Mouse (Mus musculus) limb, embryonic 11.5 days (tissue): ENCODE measurements around the gene Dner. TPM values are rescaled to one million over a fixed set of nuclear protein-coding genes. Genes with fewer than 3 reads are reported as not detected.
A peak's percentile ranks its signal among the peaks of the same experiment; 100 is the strongest.

Experiments used
- ATAC-seq: fragments of 200-750 bp; cut with Nextera tagmentation; 2 replicates; pipeline ENCODE4 v1.8.0; 2017; ENCODE audit warnings: low read depth; ENCODE audit not compliant: insufficient number of reproducible peaks, low FRiP score, low TSS enrichment
- DNase-seq: peaks from one replicate; pipeline ENCODE4 v3.0.0-alpha.2; 2015; ENCODE audit warnings: low spot score
- H3K27ac ChIP-seq: fragments of 300-500 bp; sonication (generic); replicated peaks from 2 replicates; pipeline ENCODE4 v1.5.1; 2014; ENCODE audit warnings: low read depth, mild to moderate bottlenecking, low read length
- H3K27me3 ChIP-seq: fragments of 300-500 bp; sonication (generic); 2 replicates; pipeline ENCODE4 v1.6.1; 2014; ENCODE audit warnings: mild to moderate bottlenecking, low read length, mixed read lengths; ENCODE audit not compliant: control insufficient read depth, insufficient read depth
- H3K36me3 ChIP-seq: fragments of 300-500 bp; sonication (generic); 2 replicates; pipeline ENCODE4 v1.6.1; 2014; ENCODE audit warnings: mild to moderate bottlenecking, low read length, moderate library complexity, mixed read lengths; ENCODE audit not compliant: control insufficient read depth, insufficient read depth
- H3K4me1 ChIP-seq: fragments of 300-500 bp; sonication (generic); 2 replicates; pipeline ENCODE4 v1.6.1; 2014; ENCODE audit warnings: low read length, mixed read lengths; ENCODE audit not compliant: control insufficient read depth, insufficient read depth
- H3K4me2 ChIP-seq: fragments of 300-500 bp; sonication (generic); 2 replicates; pipeline ENCODE4 v1.6.1; 2014; ENCODE audit warnings: low read depth, mild to moderate bottlenecking, moderate library complexity; ENCODE audit not compliant: severe bottlenecking
- H3K4me3 ChIP-seq: fragments of 300-500 bp; sonication (generic); 2 replicates; pipeline ENCODE4 v1.5.1; 2014; ENCODE audit warnings: low read depth, low read length
- H3K9ac ChIP-seq: fragments of 300-500 bp; sonication (generic); 2 replicates; pipeline ENCODE4 v1.6.1; 2014; ENCODE audit warnings: mild to moderate bottlenecking, low read length
- H3K9me3 ChIP-seq: fragments of 300-500 bp; sonication (generic); 2 replicates; pipeline ENCODE4 v1.6.1; 2016; ENCODE audit warnings: low read length; ENCODE audit not compliant: control insufficient read depth
- WGBS: fragments of 180-500 bp; shearing (Covaris S2); extraction: QIAGEN DNeasy Blood & Tissue Kit; methylation state at CpG from one replicate; pipeline ENCODE4 v1.1.7; 2014; 5-methylcytosine and 5-hydroxymethylcytosine counted together
- polyA plus RNA-seq: library from polyadenylated mRNA; unstranded; fragments of >200 nt; fragmentation: Nextera tagmentation; extraction: Ambion mirVana; gene quantifications from 2 replicates; pipeline ENCODE4 v1.2.1, GENCODE M21; 2014

Dner gene
- polyA plus RNA-seq, 1 experiment from 2014 or later = 1.1 TPM

DNA sequence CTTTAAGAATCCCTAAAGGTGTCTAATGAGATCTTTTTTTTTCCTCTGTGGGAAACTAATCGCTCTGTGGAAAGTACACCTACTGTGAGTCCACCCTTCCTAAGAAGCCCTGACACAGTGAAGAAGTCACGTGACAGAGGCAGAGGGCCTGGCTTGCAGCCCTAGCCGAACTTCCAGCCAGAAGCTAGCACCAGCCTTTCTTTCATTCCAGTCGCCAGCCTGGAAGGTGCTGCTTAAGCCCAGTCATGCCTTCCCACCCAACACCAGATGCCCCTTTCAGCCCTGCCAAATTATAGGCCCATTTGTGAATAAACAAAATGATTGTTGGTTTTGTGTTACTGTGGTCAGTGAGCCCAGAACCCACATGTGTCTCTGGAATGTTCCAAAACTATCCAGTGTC lies 28.4 kb downstream of the Dner start:
- H3K4me1 ChIP-seq = no peaks in the 10 kb centered on the region
- no peaks in the 10 kb centered on the region for H3K9me3 ChIP-seq
- DNase-seq (no peak), ATAC-seq (no peak)
- 79% methylated on average over 4 of the region's 4 CpGs for WGBS
- no peaks in the 10 kb centered on the region for H3K36me3 ChIP-seq
- H3K4me3 ChIP-seq = no peak overlapping the region
- no peaks in the 10 kb centered on the region for H3K27me3 ChIP-seq
- H3K4me2 ChIP-seq = no peak overlapping the region
- no peak overlapping the region for H3K9ac ChIP-seq
- no peak overlapping the region for H3K27ac ChIP-seq

DNA sequence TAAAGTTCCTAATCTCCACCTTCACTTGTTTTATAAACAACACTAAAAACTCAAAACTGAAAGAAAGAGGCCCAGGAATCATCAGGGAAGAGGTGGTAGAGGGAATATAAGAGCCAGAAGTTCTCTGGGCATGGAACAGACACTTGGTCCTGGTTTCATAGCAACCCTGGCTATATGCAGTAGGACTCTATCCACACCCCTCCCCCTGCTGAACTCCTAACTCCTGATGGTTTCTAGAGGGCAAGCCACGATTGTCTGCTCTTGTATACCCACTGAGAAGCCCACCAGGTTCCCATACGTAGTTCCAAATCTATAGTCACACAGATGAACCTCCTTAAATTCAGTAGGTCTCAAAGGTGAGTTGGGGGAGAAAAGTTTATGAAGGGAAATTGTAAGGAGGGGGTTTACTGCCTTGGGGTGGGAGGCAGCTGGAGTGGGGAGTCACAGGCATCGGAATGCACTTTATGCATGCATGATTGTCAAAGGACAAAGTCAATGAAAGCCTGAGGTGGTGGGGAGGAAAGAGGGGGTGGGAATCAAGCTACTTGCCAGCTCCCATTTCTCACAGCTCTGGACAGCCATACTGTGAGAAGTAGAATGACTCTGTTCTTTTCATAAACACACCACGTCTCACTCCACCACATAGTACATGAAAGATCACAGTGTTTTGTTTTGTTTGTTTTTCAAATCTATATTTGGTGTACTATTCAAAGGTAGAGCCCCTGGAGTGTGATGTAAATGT lies 31.5 kb downstream of the Dner start:
- H3K27ac ChIP-seq = no peak overlapping the region
- no peaks in the 10 kb centered on the region for H3K36me3 ChIP-seq
- H3K4me2 ChIP-seq = no peak overlapping the region
- no peak for DNase-seq
- H3K27me3 ChIP-seq = no peaks in the 10 kb centered on the region
- H3K9ac ChIP-seq = no peak overlapping the region
- H3K4me1 ChIP-seq = no peaks in the 10 kb centered on the region
- ATAC-seq = no peak
- no peaks in the 10 kb centered on the region for H3K9me3 ChIP-seq
- H3K4me3 ChIP-seq = no peak overlapping the region
- WGBS = 64% methylated on average over 4 of the region's 4 CpGs

DNA sequence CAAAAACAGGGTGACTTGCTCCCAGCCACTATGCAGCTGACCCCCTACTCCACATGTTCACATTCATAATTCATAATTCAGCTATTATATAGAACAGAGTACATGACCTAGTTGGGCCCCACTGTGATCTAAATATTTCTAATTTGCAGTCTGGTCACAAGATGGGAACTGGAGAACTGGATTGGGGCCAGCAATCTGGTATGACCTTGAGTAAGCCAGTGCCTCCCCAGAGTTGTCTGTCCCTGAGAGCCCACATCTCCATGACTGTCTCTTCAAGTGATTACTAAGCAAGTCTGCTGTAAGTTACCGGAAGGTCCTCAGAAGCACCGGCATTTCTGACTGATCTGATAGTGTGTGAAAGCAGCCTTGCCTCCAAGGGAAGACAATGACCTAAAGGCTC lies 49.2 kb downstream of the Dner start:
- WGBS = 87% methylated on average over 2 of the region's 2 CpGs
- no peak overlapping the region for H3K27ac ChIP-seq

DNA sequence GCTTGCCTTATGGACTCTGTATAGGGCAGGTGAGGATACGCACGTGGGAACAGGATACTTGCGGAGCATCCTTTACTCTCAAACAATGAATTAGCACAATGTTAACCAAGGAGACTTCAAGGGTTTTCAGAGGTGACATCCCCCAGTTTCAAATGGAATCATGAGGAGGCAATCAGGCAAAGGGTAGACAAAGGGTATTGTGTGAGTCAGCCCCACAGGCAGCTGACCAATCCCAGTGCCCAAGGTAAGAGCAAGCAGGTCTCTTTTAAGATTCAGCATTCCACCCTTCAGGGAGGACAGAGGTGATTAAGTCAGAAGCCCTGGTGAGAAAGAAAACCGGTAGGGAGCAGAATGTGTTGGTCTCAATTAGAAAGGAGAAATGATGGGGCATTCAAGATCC lies 55.6 kb downstream of the Dner start:
- H3K9ac ChIP-seq = no peak overlapping the region
- 67% methylated on average over 4 of the region's 4 CpGs for WGBS
- H3K4me3 ChIP-seq = no peak overlapping the region
- DNase-seq = no peak
- H3K36me3 ChIP-seq = no peaks in the 10 kb centered on the region
- H3K27ac ChIP-seq = no peak overlapping the region
- no peaks in the 10 kb centered on the region for H3K4me1 ChIP-seq
- no peak overlapping the region for H3K4me2 ChIP-seq
- no peak for ATAC-seq
- no peaks in the 10 kb centered on the region for H3K27me3 ChIP-seq
- no peaks in the 10 kb centered on the region for H3K9me3 ChIP-seq

More for the DNA sequence above, 49.2 kb downstream of the Dner start:
- no peaks in the 10 kb centered on the region for H3K9me3 ChIP-seq
- no peaks in the 10 kb centered on the region for H3K36me3 ChIP-seq
- no peak overlapping the region for H3K4me3 ChIP-seq
- H3K27me3 ChIP-seq = no peaks in the 10 kb centered on the region
- DNase-seq (no peak), ATAC-seq (no peak)
- no peak overlapping the region for H3K4me2 ChIP-seq
- no peaks in the 10 kb centered on the region for H3K4me1 ChIP-seq
- no peak overlapping the region for H3K9ac ChIP-seq

DNA sequence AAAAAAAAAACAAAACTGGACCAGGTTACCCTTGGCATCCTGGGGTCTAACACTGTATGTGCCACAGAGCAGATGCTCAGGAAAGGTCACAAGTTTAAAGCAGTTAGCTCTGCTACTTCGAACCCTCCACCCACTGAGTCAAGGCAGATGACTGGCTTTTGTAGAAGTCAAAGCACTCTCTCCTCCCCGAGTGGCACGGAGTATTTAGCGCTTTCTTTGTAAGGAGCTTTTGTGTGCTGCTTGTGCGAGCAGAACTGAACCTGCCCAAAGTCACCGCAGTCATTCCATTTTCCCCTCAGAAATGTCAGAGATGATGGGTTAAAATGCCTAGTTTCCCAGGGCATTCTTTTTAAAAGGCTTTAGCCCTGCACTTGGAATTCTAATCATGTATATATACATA lies 59.1 kb downstream of the Dner start:
- 45% methylated on average over 6 of the region's 6 CpGs for WGBS
- no peak for DNase-seq
- H3K4me3 ChIP-seq = no peak overlapping the region

DNA sequence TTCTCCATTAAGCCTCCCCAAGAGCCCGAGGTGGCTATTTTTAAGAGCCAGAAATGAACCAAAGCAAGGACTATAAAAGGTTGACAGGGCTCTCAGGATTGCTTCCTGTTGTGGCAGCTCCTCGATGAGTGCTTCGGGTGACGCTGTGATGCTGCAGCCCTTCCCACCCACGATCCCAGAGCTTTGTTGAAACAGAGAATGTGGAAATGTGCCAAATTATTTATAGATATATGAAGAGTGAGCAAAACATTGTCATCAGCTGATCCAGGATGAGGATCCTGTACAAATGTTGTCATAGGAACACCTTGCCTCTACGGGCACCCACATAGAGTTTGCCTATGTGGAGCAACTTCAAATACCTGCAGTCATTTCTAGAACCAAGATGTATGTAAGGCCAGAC lies 67.8 kb downstream of the Dner start:
- no peaks in the 10 kb centered on the region for H3K9me3 ChIP-seq
- 87% methylated on average over 6 of the region's 6 CpGs for WGBS
- DNase-seq (no peak), ATAC-seq (no peak)
- H3K4me2 ChIP-seq = no peak overlapping the region
- H3K4me1 ChIP-seq = no peaks in the 10 kb centered on the region
- H3K27ac ChIP-seq = no peak overlapping the region
- H3K27me3 ChIP-seq = no peaks in the 10 kb centered on the region
- H3K4me3 ChIP-seq = no peak overlapping the region
- no peaks in the 10 kb centered on the region for H3K36me3 ChIP-seq
- no peak overlapping the region for H3K9ac ChIP-seq

More for the DNA sequence above, 59.1 kb downstream of the Dner start:
- H3K9ac ChIP-seq = no peak overlapping the region
- no peaks in the 10 kb centered on the region for H3K27me3 ChIP-seq
- no peaks in the 10 kb centered on the region for H3K4me1 ChIP-seq
- H3K36me3 ChIP-seq = no peaks in the 10 kb centered on the region
- H3K9me3 ChIP-seq = no peaks in the 10 kb centered on the region
- H3K27ac ChIP-seq = no peak overlapping the region
- H3K4me2 ChIP-seq = no peak overlapping the region
- ATAC-seq = no peak

DNA sequence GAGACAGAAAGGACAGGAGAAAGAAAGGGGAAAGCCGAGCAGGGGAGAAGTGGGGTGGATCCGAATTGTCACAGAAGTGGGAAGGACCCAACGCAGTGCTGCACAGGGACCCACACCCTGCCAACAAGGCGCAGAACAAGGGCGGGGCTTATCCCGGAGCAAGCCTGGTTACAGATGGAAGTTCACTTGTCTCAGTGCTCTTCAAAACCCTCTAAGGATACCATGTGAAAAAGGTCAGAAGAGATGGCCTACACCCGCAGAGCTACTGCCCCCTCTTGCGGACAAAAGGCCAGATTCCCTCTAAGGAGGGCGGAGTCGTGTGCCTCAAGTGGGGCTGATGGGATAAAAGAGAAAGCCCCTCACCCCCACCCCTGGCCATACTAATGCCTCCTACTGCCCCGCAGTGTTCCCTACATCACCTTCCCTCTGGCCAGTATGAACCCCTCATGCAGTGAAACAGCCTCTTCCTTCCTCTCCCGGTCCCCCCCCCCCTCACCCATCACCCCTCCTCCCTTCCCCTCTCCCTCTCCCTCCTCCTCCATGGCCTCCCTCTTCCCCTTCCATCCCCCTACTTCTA lies 73.0 kb downstream of the Dner start:
- ATAC-seq = peak; percentile 35; the same call in 1 of the 2 replicates

DNA sequence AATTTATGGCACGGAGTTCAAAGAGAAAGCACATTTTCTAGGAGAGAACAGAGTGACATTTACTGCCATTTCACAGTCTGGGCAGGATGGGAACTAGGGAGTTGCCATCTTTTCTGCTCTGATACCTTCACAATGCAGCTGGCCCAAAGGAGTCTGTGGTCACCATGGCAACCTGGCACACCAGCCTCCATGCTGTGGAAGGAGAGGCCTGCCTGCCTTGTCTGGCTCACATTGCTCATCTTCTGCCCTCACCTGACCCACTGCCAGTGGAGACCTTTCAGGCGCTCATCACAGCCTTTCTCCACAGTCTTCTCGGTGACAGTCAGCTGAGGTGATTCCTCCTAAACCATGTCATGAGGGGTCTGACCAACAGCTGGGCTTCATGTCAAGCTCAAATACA lies 74.7 kb downstream of the Dner start:
- ATAC-seq (no peak), DNase-seq (no peak)
- no peaks in the 10 kb centered on the region for H3K4me1 ChIP-seq
- H3K4me2 ChIP-seq = no peak overlapping the region
- no peaks in the 10 kb centered on the region for H3K27me3 ChIP-seq
- H3K36me3 ChIP-seq = no peaks in the 10 kb centered on the region
- no peak overlapping the region for H3K4me3 ChIP-seq
- H3K27ac ChIP-seq = no peak overlapping the region
- WGBS = 85% methylated on average over 3 of the region's 3 CpGs
- no peak overlapping the region for H3K9ac ChIP-seq
- H3K9me3 ChIP-seq = no peaks in the 10 kb centered on the region

More for the DNA sequence above, 73.0 kb downstream of the Dner start:
- Histone ChIP-seq H3K4me2 (no peak overlapping the region), H3K27ac (no peak overlapping the region), H3K27me3 (no peaks in the 10 kb centered on the region), H3K4me3 (no peak overlapping the region), H3K9ac (no peak overlapping the region), H3K9me3 (no peaks in the 10 kb centered on the region), H3K36me3 (no peaks in the 10 kb centered on the region), H3K4me1 (no peaks in the 10 kb centered on the region)
- DNase-seq = peak; percentile 22
- 24% methylated on average over 12 of the region's 12 CpGs for WGBS
